Mouse (Mus musculus) spleen, adult 2 months (tissue): ENCODE measurements at regions not wholly inside any gene's neighbourhood (a gene's known extent, or its start where the extent isn't known, plus 50 kb on each side); places are given as distances from the start of the nearest gene placed in this dataset.

ENCODE experiments used
- CTCF ChIP-seq: fragments of 200-500 bp; IDR thresholded peaks from 2 replicates; pipeline ENCODE4 v1.5.1; 2011; ENCODE audit warnings: mild to moderate bottlenecking, inconsistent platforms; ENCODE audit not compliant: insufficient read depth, insufficient read length, insufficient replicate concordance; ENCODE audit errors: extremely low read depth
- POLR2A ChIP-seq: fragments of 200-500 bp; IDR thresholded peaks from 2 replicates; pipeline ENCODE4 v1.6.1; 2011; ENCODE audit warnings: low read depth, low read length, inconsistent platforms

DNA sequence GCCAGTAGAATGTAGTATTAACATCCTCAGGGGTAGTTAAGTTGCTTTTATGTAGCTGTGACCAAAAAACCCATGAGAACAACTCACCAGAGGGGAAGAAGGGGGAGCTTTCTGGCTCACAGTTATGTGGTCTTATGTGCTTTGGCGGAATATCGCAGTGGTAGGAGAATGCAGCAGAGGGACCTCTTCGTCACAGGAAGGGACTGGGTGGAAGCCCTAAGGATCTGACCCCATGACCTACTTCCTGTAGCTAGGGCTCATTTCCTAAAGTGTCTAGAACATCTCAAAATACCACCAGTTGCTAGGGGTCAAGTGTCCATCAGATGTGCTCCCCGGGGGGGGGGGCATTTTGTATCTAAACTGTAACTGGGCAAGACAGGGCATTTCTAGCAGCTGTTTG, 231.3 kb downstream of the Gm45692 start:
- no peak for TF ChIP-seq CTCF
- no peak for TF ChIP-seq POLR2A
